Mouse (Mus musculus): Measurements from ENCODE around the gene Arhgap15. TPM values are rescaled to one million over a fixed set of nuclear protein-coding genes. Genes with fewer than 3 reads are reported as not detected.

The Arhgap15 gene
- total and polyA plus RNA-seq, 3 experiments: 16.6 to 40.3 (median 19.8) TPM

GRCm38 (mm10) chr2:43761735-43762134 lies 13.1 kb downstream of the Arhgap15 start:
- TF ChIP-seq ZC3H11A (IDR thresholded peaks at IDR 0.05; ENCODE audit: low read depth, low read length) (no peak), ELF1 (IDR thresholded peaks at IDR 0.05; ENCODE audit: low read depth, low read length) (no peak), POLR2AphosphoS2 (IDR thresholded peaks at IDR 0.05; ENCODE audit: low read depth, low read length) (no peak), ZNF384 (IDR thresholded peaks at IDR 0.05; ENCODE audit: low read depth, low read length) (no peak), CHD2 (IDR thresholded peaks at IDR 0.05; ENCODE audit: low read length) (no peak), CHD1 (IDR thresholded peaks at IDR 0.05; ENCODE audit: low read depth, low read length) (no peak), RCOR1 (conservative IDR thresholded peaks at IDR 0.05; ENCODE audit: low read depth, low read length) (no peak), USF2 (conservative IDR thresholded peaks at IDR 0.05; ENCODE audit: low read depth, low read length) (no peak), JUN (IDR thresholded peaks at IDR 0.05; ENCODE audit: insufficient read depth, low read depth, low read length) (no peak), HCFC1 (IDR thresholded peaks at IDR 0.05; ENCODE audit: low read depth, low read length) (no peak), TCF12 (IDR thresholded peaks at IDR 0.05; ENCODE audit: low read depth, low read length) (no peak), POLR2A (IDR thresholded peaks at IDR 0.05; ENCODE audit: low read depth, low read length) (no peak), TBP (conservative IDR thresholded peaks at IDR 0.05; ENCODE audit: low read depth, low read length) (no peak), E2F4 (IDR thresholded peaks at IDR 0.05; ENCODE audit: insufficient replicate concordance, low read depth, low read length) (no peak), ETS1 (conservative IDR thresholded peaks at IDR 0.05; ENCODE audit: low read depth, low read length) (no peak), MXI1 (IDR thresholded peaks at IDR 0.05; ENCODE audit: low read depth, low read length) (no peak), ZMIZ1 (IDR thresholded peaks at IDR 0.05; ENCODE audit: low read depth, low read length) (no peak), SMC3 (IDR thresholded peaks at IDR 0.05; ENCODE audit: low read depth, low read length) (no peak)
- Histone ChIP-seq H3K4me3 (replicated peaks in 1 of 3; ENCODE audit: low read depth in 2 of 3, low read length in 2 of 3, poor library complexity in 1 of 3) (no peak overlapping the region), H3K79me2 (replicated peaks; ENCODE audit: control insufficient read depth, extremely low read depth, insufficient read depth, poor library complexity, severe bottlenecking) (peaks cover 8% of the 10 kb centered on the region), H3K36me3 (replicated peaks in 1 of 2; ENCODE audit: control insufficient read depth in 1 of 2, insufficient read depth in 1 of 2, low read length in 1 of 2) (peaks cover 5 to 17% of the 10 kb centered on the region in 2 experiments), H3K9me3 (replicated peaks; ENCODE audit: low read length) (no peaks in the 10 kb centered on the region), H3K27me3 (replicated peaks) (no peaks in the 10 kb centered on the region), H3K9ac (ENCODE audit: insufficient read depth, low read depth) (no peak overlapping the region), H3K27ac (ENCODE audit: insufficient read depth, low read depth) (no peak overlapping the region), H3K4me1 (ENCODE audit: control insufficient read depth in 1 of 2, insufficient read depth in 2 of 2) (no peaks in the 10 kb centered on the region), H3K4me2 (ENCODE audit: insufficient read depth, low read depth, poor library complexity, severe bottlenecking) (no peak overlapping the region)
- no peak for DNase-seq (ENCODE audit: extremely low read depth)
- dilution Hi-C loops (cut with MboI; ENCODE audit: extremely low pct_ligation_motif_present, extremely low pct_unique_long_range_greater_than_20kb, low sequenced_read_pairs): no loop called here
- in situ Hi-C loops (cut with MboI; ENCODE audit: low pct_ligation_motif_present, low pct_unique_long_range_greater_than_20kb, low sequenced_read_pairs): no loop called here

DNA sequence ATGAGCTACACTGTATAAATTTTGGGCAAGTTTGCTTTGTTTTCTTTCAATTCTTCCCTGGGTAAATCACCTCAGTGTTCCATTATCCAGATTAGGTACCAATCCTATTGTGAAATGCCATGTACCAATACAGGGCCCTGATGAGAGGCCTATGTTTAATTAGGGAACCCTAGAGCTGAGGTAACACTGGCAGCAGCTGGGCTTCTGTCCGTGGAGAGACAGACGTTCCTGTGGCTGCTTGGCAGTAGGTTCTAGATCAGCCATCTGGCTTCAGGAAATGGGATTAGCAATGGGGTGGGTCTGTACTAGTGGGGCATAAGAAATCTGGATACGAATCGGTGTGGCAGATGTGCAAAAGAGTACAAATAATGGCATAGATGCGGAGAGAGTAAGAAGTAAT lies 14.7 kb downstream of the Arhgap15 start:
- TF ChIP-seq HCFC1 (IDR thresholded peaks at IDR 0.05; ENCODE audit: low read depth, low read length) (no peak), E2F4 (IDR thresholded peaks at IDR 0.05; ENCODE audit: insufficient replicate concordance, low read depth, low read length) (no peak), NRF1 (IDR thresholded peaks at IDR 0.05; ENCODE audit: low read depth, low read length) (no peak), POLR2A (IDR thresholded peaks at IDR 0.05; ENCODE audit: low read depth, low read length) (no peak), GABPA (IDR thresholded peaks at IDR 0.05; ENCODE audit: insufficient replicate concordance, low read depth, low read length) (no peak), ZKSCAN1 (IDR thresholded peaks at IDR 0.05; ENCODE audit: borderline replicate concordance, low read depth, low read length) (no peak), KAT2A (IDR thresholded peaks at IDR 0.05; ENCODE audit: insufficient replicate concordance, low read length) (no peak), USF1 (IDR thresholded peaks at IDR 0.05; ENCODE audit: low read depth, low read length) (no peak)
- H3K27ac ChIP-seq (ENCODE audit: insufficient read depth, low read depth): no peak overlapping the region
- in situ Hi-C loops (cut with MboI; ENCODE audit: low pct_ligation_motif_present, low pct_unique_long_range_greater_than_20kb, low sequenced_read_pairs): no loop called here

More for the DNA sequence above, 14.7 kb downstream of the Arhgap15 start:
- dilution Hi-C loops (cut with MboI; ENCODE audit: extremely low pct_ligation_motif_present, extremely low pct_unique_long_range_greater_than_20kb, low sequenced_read_pairs): no loop called here
- DNase-seq (ENCODE audit: extremely low read depth): no peak
- Histone ChIP-seq H3K9me3 (replicated peaks; ENCODE audit: low read length) (no peaks in the 10 kb centered on the region), H3K4me3 (replicated peaks in 1 of 3; ENCODE audit: low read depth in 2 of 3, low read length in 2 of 3, poor library complexity in 1 of 3) (no peak overlapping the region), H3K36me3 (replicated peaks in 1 of 2; ENCODE audit: control insufficient read depth in 1 of 2, insufficient read depth in 1 of 2, low read length in 1 of 2) (peaks cover 1 to 20% of the 10 kb centered on the region in 2 experiments), H3K4me1 (ENCODE audit: control insufficient read depth in 1 of 2, insufficient read depth in 2 of 2) (no peaks in the 10 kb centered on the region), H3K9ac (ENCODE audit: insufficient read depth, low read depth) (no peak overlapping the region), H3K27me3 (replicated peaks) (no peaks in the 10 kb centered on the region), H3K4me2 (ENCODE audit: insufficient read depth, low read depth, poor library complexity, severe bottlenecking) (no peak overlapping the region), H3K79me2 (replicated peaks; ENCODE audit: control insufficient read depth, extremely low read depth, insufficient read depth, poor library complexity, severe bottlenecking) (peaks cover 7% of the 10 kb centered on the region)

Measured in CH12.LX (cell line).